In genomic region chr12:88045226-88045625, GRCm38 (mm10) we compare ENCODE assay signal across 33 mouse cellular contexts. TPM values are rescaled to one million over a fixed set of nuclear protein-coding genes. Genes with fewer than 3 reads are reported as not detected.
"Had no signal": no experiment of that assay in that cellular context is flagged by ENCODE, and none has a peak within 500 bp of the region (broad histone marks: within the 10 kb centered on the region; RNA-seq: fewer than 3 reads in every experiment).

No protein-coding gene starts in this region.

RNA-seq across cellular contexts. Expression of gene Gm2056, which starts 18.4 kb away (rescaled TPM):
- total RNA-seq: common myeloid progenitor, adult 5-6 weeks; forebrain, postnatal 0 days; gastrocnemius, adult 18-20 months; gastrocnemius, adult 2 months; gastrocnemius, adult 8-10 months; gastrocnemius, postnatal 10 days; gastrocnemius, postnatal 14 days; gastrocnemius, postnatal 25 days; gastrocnemius, postnatal 36 days; gastrocnemius, postnatal 4 days; granulocyte monocyte progenitor cell, adult 5-6 weeks; heart, adult 18-20 months; heart, adult 2 months; heart, adult 8-10 months had no signal
- polyA plus RNA-seq: cortical plate, adult 2 months; embryonic facial prominence, embryonic 10.5 days; embryonic facial prominence, embryonic 11.5 days; embryonic facial prominence, embryonic 12.5 days; embryonic facial prominence, embryonic 13.5 days; embryonic facial prominence, embryonic 14.5 days; embryonic facial prominence, embryonic 15.5 days; erythroblast, embryonic 14.5 days; forebrain, embryonic 10.5 days; forebrain, embryonic 11.5 days; forebrain, embryonic 12.5 days; forebrain, embryonic 13.5 days; forebrain, embryonic 14.5 days; forebrain, embryonic 15.5 days; forebrain, embryonic 16.5 days; forebrain, postnatal 0 days; frontal cortex, adult 2 months; gonadal fat pad, adult 2 months; heart, adult 2 months; heart, embryonic 10.5 days; heart, embryonic 11.5 days had no signal

RNA-seq across cellular contexts. Expression of gene Gm6803, which starts 26.7 kb away (rescaled TPM):
- total RNA-seq: common myeloid progenitor, adult 5-6 weeks; forebrain, postnatal 0 days; gastrocnemius, adult 18-20 months; gastrocnemius, adult 2 months; gastrocnemius, adult 8-10 months; gastrocnemius, postnatal 10 days; gastrocnemius, postnatal 14 days; gastrocnemius, postnatal 25 days; gastrocnemius, postnatal 36 days; gastrocnemius, postnatal 4 days; granulocyte monocyte progenitor cell, adult 5-6 weeks; heart, adult 18-20 months; heart, adult 2 months; heart, adult 8-10 months had no signal
- polyA plus RNA-seq: cortical plate, adult 2 months; embryonic facial prominence, embryonic 10.5 days; embryonic facial prominence, embryonic 11.5 days; embryonic facial prominence, embryonic 12.5 days; embryonic facial prominence, embryonic 13.5 days; embryonic facial prominence, embryonic 14.5 days; embryonic facial prominence, embryonic 15.5 days; erythroblast, embryonic 14.5 days; forebrain, embryonic 10.5 days; forebrain, embryonic 11.5 days; forebrain, embryonic 12.5 days; forebrain, embryonic 13.5 days; forebrain, embryonic 14.5 days; forebrain, embryonic 15.5 days; forebrain, embryonic 16.5 days; forebrain, postnatal 0 days; frontal cortex, adult 2 months; gonadal fat pad, adult 2 months; heart, adult 2 months; heart, embryonic 10.5 days; heart, embryonic 11.5 days had no signal

RNA-seq across cellular contexts. Expression of gene Gm2075, which starts 33.6 kb away (rescaled TPM):
- total RNA-seq: common myeloid progenitor, adult 5-6 weeks; forebrain, postnatal 0 days; gastrocnemius, adult 18-20 months; gastrocnemius, adult 2 months; gastrocnemius, adult 8-10 months; gastrocnemius, postnatal 10 days; gastrocnemius, postnatal 14 days; gastrocnemius, postnatal 25 days; gastrocnemius, postnatal 36 days; gastrocnemius, postnatal 4 days; granulocyte monocyte progenitor cell, adult 5-6 weeks; heart, adult 18-20 months; heart, adult 2 months; heart, adult 8-10 months had no signal
- polyA plus RNA-seq: cortical plate, adult 2 months; embryonic facial prominence, embryonic 10.5 days; embryonic facial prominence, embryonic 11.5 days; embryonic facial prominence, embryonic 12.5 days; embryonic facial prominence, embryonic 13.5 days; embryonic facial prominence, embryonic 14.5 days; embryonic facial prominence, embryonic 15.5 days; erythroblast, embryonic 14.5 days; forebrain, embryonic 10.5 days; forebrain, embryonic 11.5 days; forebrain, embryonic 12.5 days; forebrain, embryonic 13.5 days; forebrain, embryonic 14.5 days; forebrain, embryonic 15.5 days; forebrain, embryonic 16.5 days; forebrain, postnatal 0 days; frontal cortex, adult 2 months; gonadal fat pad, adult 2 months; heart, adult 2 months; heart, embryonic 10.5 days; heart, embryonic 11.5 days had no signal

RNA-seq across cellular contexts. Expression of gene Gm16368, which starts 38.3 kb away (rescaled TPM):
- total RNA-seq: common myeloid progenitor, adult 5-6 weeks; forebrain, postnatal 0 days; gastrocnemius, adult 18-20 months; gastrocnemius, adult 2 months; gastrocnemius, adult 8-10 months; gastrocnemius, postnatal 10 days; gastrocnemius, postnatal 14 days; gastrocnemius, postnatal 25 days; gastrocnemius, postnatal 36 days; gastrocnemius, postnatal 4 days; granulocyte monocyte progenitor cell, adult 5-6 weeks; heart, adult 18-20 months; heart, adult 2 months; heart, adult 8-10 months had no signal
- polyA plus RNA-seq: cortical plate, adult 2 months; embryonic facial prominence, embryonic 10.5 days; embryonic facial prominence, embryonic 11.5 days; embryonic facial prominence, embryonic 12.5 days; embryonic facial prominence, embryonic 13.5 days; embryonic facial prominence, embryonic 14.5 days; embryonic facial prominence, embryonic 15.5 days; erythroblast, embryonic 14.5 days; forebrain, embryonic 10.5 days; forebrain, embryonic 11.5 days; forebrain, embryonic 12.5 days; forebrain, embryonic 13.5 days; forebrain, embryonic 14.5 days; forebrain, embryonic 15.5 days; forebrain, embryonic 16.5 days; forebrain, postnatal 0 days; frontal cortex, adult 2 months; gonadal fat pad, adult 2 months; heart, adult 2 months; heart, embryonic 10.5 days; heart, embryonic 11.5 days had no signal
